Mouse (Mus musculus): ENCODE measurements around the gene Slc43a2. TPM values are rescaled to one million over a fixed set of nuclear protein-coding genes. Genes with fewer than 3 reads are reported as not detected.
"Not testable (repeated sequence)": the region's sequence is repeated elsewhere in the genome, so short reads cannot be mapped to it uniquely, and the experiment has no call there.

Slc43a2 gene
- polyA plus RNA-seq, 1 experiment = 11.3 TPM

DNA sequence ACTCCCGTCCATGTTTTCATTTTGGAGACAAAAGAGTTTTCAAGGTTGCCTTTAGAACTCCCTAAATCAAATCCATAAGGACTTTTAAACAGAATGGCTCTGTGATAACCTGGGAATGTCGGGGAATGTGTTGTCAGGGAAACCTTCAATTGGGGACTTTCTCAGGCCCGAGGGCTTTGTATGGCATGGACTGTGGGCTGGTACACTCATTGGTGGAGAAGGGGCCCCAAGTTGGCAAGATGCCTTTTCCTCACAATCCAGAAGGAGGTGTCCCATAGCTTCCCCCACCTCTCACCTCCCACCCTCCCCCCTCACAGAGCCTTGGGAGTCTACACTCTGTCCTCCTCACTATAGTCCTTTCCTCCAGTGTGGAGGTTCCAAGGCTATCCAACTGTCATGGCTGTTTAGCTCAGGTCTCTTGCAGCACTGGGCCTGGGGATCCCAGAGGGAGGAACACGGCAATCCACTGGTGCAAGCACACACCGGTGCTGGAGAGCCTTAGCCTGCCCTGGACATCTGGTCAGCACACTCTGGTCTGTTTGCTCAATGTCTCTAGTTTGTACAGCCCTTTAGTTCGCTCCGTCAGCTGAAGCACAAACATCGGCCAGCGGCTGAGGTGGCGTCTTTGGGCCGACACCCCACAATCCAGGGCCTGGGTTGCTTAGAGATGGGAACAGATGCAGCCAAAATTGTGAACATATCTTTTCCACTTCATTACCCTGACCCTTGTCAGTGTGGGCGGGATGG, 18.9 kb downstream of the Slc43a2 start:
- no peak for DNase-seq (ENCODE audit: low spot score)

- DNase-seq (ENCODE audit: low spot score) = no peak
Measured at GRCm38 (mm10) chr11:75551321-75551720, 19.8 kb downstream of the Slc43a2 start.

- no peak for DNase-seq (ENCODE audit: low spot score)
Measured at GRCm38 (mm10) chr11:75551961-75552441, 20.5 kb downstream of the Slc43a2 start.

- no peak for DNase-seq (ENCODE audit: low spot score)
Measured at GRCm38 (mm10) chr11:75552906-75553482, 21.5 kb downstream of the Slc43a2 start.

GRCm38 (mm10) chr11:75556006-75556405, 24.5 kb downstream of the Slc43a2 start:
- not testable (repeated sequence) for DNase-seq (ENCODE audit: low spot score)

DNA sequence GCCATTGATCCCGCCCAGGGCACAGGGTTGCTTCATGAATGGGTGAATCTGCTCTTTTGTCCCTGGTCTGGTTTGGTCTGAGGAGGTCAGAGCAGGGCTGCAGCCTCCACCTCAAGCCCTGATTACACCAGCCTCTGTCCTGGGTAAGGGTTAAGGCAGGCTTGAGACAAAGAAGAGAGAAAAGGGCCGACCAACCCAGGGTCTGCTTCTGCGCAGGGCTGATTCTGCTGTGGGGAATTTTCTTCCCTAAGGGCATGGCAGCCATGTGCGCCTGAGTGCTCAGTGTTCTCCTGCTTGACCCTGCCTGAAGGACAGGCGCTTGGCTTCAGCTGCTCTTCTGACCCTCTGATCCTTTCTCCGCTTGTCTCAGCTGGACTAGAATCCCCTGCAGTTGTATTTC, 25.6 kb downstream of the Slc43a2 start:
- DNase-seq (ENCODE audit: low spot score) = no peak

DNA sequence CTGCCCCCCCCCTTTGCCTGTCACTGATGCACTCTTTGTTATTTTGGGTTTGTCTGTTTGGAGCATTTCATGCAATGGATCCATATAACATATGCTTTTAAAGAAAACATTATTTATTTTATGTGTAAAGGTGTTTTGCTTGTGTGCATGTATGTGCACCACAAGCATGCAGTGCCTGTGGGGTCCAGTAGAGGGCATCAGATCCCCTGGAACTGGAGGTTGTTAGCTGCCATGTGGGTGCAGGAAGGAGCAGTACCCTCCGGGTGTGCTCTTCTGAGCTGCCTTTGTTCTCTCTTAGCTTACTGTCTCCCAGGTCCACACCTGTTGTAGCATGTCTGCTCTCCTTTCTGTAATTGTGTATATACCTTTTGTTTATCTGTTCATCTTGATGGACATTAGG, 26.6 kb downstream of the Slc43a2 start:
- no peak for DNase-seq (ENCODE audit: low spot score)

GRCm38 (mm10) chr11:75559870-75560504, 28.5 kb downstream of the Slc43a2 start:
- DNase-seq (ENCODE audit: low spot score) = no peak

DNA sequence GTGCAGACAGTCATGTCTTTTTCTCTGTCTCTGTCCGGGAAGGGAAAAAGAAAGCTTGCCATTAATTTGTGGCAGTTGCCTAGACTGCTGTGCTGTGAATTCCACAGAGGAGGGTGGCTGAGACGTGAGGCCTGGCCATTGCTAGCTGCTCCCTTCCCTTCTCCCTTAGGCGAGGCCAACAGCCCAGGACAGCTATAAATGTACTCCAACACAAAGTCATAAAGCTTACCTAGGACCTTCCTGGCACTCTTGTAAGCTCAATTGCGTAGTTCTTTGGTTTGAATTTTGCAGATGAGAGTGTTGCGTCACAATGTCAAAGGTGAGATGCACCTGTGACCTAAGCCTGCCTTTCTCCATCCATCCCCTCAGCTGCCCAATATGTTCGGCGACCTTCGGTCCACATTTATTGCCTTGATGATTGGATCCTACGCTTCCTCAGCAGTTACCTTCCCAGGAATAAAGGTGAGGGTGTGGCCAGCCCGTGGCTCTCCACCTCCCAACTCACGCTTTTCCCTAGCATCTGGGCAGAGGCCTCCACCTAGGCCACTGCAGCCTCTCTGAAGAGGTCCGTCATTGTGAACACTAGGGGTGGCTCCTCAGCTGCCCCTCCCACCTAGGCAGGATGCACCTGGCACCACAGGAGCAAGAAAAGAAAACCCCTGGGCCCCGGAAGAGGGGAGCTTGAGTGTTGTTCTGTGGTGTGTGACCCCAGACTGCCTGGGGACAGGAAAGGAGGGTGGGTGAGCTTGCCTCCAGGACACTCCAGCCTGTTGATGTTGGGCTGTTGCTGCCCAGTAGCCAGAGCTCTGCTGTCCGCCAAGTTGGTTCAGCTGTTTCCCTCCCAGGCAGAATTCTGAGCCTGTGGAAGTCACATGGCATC, 29.3 kb downstream of the Slc43a2 start:
- no peak for DNase-seq (ENCODE audit: low spot score)

DNA sequence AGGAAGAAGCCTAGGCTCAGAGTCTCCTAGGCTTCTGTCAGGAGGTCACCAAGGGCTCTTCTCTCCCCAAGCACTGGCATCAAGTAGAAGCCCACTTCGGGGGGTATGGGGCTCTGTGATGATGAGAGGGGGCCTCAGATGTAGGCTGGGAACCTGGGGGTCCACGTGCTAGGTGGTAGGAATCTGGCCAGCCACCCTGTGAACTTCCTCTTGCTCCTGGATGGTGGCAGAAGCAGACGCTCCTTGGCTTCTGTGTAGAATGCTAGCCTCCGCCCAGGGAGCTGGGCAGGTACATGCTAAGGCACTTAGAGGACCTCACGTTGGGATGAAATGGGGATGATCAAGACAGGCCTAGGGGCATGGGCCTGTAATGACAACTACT, 29.9 kb downstream of the Slc43a2 start:
- DNase-seq (ENCODE audit: low spot score) = no peak

- DNase-seq (ENCODE audit: low spot score) = no peak
Measured at GRCm38 (mm10) chr11:75562840-75563239, 31.3 kb downstream of the Slc43a2 start.

GRCm38 (mm10) chr11:75563851-75564548, 32.5 kb downstream of the Slc43a2 start:
- DNase-seq (ENCODE audit: low spot score) = no peak

GRCm38 (mm10) chr11:75565849-75566248, 34.4 kb downstream of the Slc43a2 start:
- DNase-seq (ENCODE audit: low spot score) = no peak

GRCm38 (mm10) chr11:75566276-75567196, 35.0 kb downstream of the Slc43a2 start:
- no peak for DNase-seq (ENCODE audit: low spot score)

GRCm38 (mm10) chr11:75567346-75568114, 36.0 kb downstream of the Slc43a2 start:
- no peak for DNase-seq (ENCODE audit: low spot score)

DNA sequence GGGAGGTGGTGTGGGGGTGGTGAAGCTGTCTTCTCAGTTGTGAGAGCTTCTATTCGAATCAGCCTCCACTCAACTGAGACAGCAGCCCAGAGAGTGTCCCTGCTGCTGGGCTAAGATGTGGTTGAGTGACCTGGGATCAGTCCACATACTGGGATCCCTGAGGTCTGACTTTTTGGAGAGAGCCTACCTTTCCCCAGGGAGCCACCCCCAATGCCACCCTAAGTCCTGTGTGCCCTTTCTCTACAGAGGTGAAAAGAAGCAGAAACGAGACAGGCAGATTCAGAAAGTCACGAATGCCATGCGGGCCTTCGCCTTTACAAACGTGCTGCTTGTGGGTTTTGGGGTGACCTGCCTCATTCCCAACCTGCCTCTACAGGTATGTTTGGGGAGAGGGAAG, 36.6 kb downstream of the Slc43a2 start:
- DNase-seq (ENCODE audit: low spot score) = no peak

- no peak for DNase-seq (ENCODE audit: low spot score)
Measured at GRCm38 (mm10) chr11:75568962-75569361, 37.5 kb downstream of the Slc43a2 start.

DNA sequence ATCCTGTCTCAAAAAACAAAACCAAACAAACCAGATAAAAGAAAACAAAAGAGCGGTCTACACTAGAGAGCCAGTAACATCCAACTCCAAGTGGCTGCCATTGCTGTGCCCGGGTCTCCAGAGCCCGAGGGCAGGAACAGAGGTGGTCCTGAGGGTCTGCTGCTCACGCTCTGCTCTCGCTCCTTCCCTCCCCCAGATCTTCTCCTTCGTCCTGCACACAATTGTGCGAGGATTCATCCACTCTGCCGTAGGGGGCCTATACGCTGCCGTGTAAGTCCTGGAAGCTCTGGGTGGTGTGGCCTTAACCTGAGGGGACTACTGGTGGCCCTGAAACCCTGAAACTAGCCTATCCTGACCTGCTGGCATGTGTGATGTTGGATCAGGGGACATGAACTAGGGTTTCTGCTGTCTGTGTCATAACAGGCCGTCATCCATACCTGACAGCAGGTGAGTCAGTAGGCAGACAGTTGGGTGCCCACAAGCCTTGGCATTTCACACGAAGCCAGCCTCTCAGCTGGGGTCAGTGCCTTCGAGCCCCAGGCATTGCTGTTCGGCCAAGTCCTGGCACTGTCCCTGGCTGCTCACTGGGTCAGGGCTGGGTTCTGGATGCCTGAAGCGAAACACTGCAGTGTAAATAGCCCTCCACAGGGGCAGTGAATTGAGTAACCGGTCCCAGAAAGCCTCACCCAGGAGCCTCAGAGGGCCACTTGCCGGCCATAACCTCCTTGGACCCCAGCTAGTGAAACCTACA, 39.1 kb downstream of the Slc43a2 start:
- DNase-seq (ENCODE audit: low spot score) = no peak

All from urinary bladder, adult 2 months (tissue).